Mouse (Mus musculus): ENCODE measurements around the gene Odf3l2. TPM values are rescaled to one million over a fixed set of nuclear protein-coding genes. Genes with fewer than 3 reads are reported as not detected.

The Odf3l2 gene
- polyA plus RNA-seq, 1 experiment = not detected

- H3K27ac ChIP-seq (ENCODE audit: insufficient read depth, low read depth, low read length) = no peak overlapping the region
- 93% methylated on average over 1 of the region's 1 CpGs for WGBS
- H3K4me3 ChIP-seq (ENCODE audit: low read depth, low read length) = no peak overlapping the region
- H3K4me1 ChIP-seq (ENCODE audit: control insufficient read depth, insufficient read depth, insufficient read length, low read length) = peaks cover 12% of the 10 kb centered on the region
- TF ChIP-seq CTCF (IDR thresholded peaks at IDR 0.05; ENCODE audit: extremely low read depth, insufficient read length, insufficient replicate concordance, low read depth, low read length) = no peak
- no peak for TF ChIP-seq POLR2A (IDR thresholded peaks at IDR 0.05; ENCODE audit: low read depth, low read length)
- no peaks in the 10 kb centered on the region for H3K27me3 ChIP-seq (ENCODE audit: control insufficient read depth, insufficient read depth, low read length)
- peaks cover 42% of the 10 kb centered on the region for H3K36me3 ChIP-seq (ENCODE audit: control insufficient read depth, insufficient read depth, low read length)
These were observed 41.2 kb upstream of the Odf3l2 start for GRCm38 (mm10) chr10:79686691-79687090.

- H3K4me3 ChIP-seq (ENCODE audit: low read depth, low read length) = no peak overlapping the region
- TF ChIP-seq CTCF (IDR thresholded peaks at IDR 0.05; ENCODE audit: extremely low read depth, insufficient read length, insufficient replicate concordance, low read depth, low read length) = no peak
- no peak for TF ChIP-seq POLR2A (IDR thresholded peaks at IDR 0.05; ENCODE audit: low read depth, low read length)
- WGBS = 91% methylated on average over 2 of the region's 2 CpGs
- H3K27ac ChIP-seq (ENCODE audit: insufficient read depth, low read depth, low read length) = no peak overlapping the region
- H3K4me1 ChIP-seq (ENCODE audit: control insufficient read depth, insufficient read depth, insufficient read length, low read length) = peaks cover 12% of the 10 kb centered on the region
- H3K27me3 ChIP-seq (ENCODE audit: control insufficient read depth, insufficient read depth, low read length) = no peaks in the 10 kb centered on the region
- H3K36me3 ChIP-seq (ENCODE audit: control insufficient read depth, insufficient read depth, low read length) = peaks cover 42% of the 10 kb centered on the region
These were observed 40.7 kb upstream of the Odf3l2 start for GRCm38 (mm10) chr10:79686219-79686618.

GRCm38 (mm10) chr10:79684770-79685600, 39.4 kb upstream of the Odf3l2 start:
- no peak overlapping the region for H3K4me3 ChIP-seq (ENCODE audit: low read depth, low read length)
- no peak for TF ChIP-seq POLR2A (IDR thresholded peaks at IDR 0.05; ENCODE audit: low read depth, low read length)
- TF ChIP-seq CTCF (IDR thresholded peaks at IDR 0.05; ENCODE audit: extremely low read depth, insufficient read length, insufficient replicate concordance, low read depth, low read length) = no peak
- H3K27me3 ChIP-seq (ENCODE audit: control insufficient read depth, insufficient read depth, low read length) = no peaks in the 10 kb centered on the region
- whole genome bisulfite sequencing = 93% methylated on average over 25 of the region's 25 CpGs
- H3K27ac ChIP-seq (ENCODE audit: insufficient read depth, low read depth, low read length) = no peak overlapping the region
- peaks cover 42% of the 10 kb centered on the region for H3K36me3 ChIP-seq (ENCODE audit: control insufficient read depth, insufficient read depth, low read length)
- peaks cover 21% of the 10 kb centered on the region for H3K4me1 ChIP-seq (ENCODE audit: control insufficient read depth, insufficient read depth, insufficient read length, low read length)

- 62% methylated on average over 6 of the region's 6 CpGs for WGBS
- Histone ChIP-seq H3K4me3 (ENCODE audit: low read depth, low read length) (no peak overlapping the region), H3K27ac (ENCODE audit: insufficient read depth, low read depth, low read length) (no peak overlapping the region)
These were observed 38.4 kb upstream of the Odf3l2 start for GRCm38 (mm10) chr10:79683726-79684640.

GRCm38 (mm10) chr10:79682916-79683582, 37.5 kb upstream of the Odf3l2 start:
- Histone ChIP-seq H3K4me1 (ENCODE audit: control insufficient read depth, insufficient read depth, insufficient read length, low read length) (peaks cover 21% of the 10 kb centered on the region), H3K36me3 (ENCODE audit: control insufficient read depth, insufficient read depth, low read length) (peaks cover 29% of the 10 kb centered on the region), H3K27ac (ENCODE audit: insufficient read depth, low read depth, low read length) (peak overlapping the region; percentile 28; the same call in 1 of the 2 replicates), H3K4me3 (ENCODE audit: low read depth, low read length) (peak overlapping the region; percentile 99), H3K27me3 (ENCODE audit: control insufficient read depth, insufficient read depth, low read length) (no peaks in the 10 kb centered on the region)
- WGBS = under 1% methylated on average over 10 of the region's 10 CpGs
- peak; percentile 49; the same call in 1 of the 2 replicates for TF ChIP-seq CTCF (IDR thresholded peaks at IDR 0.05; ENCODE audit: extremely low read depth, insufficient read length, insufficient replicate concordance, low read depth, low read length)
- no peak for TF ChIP-seq POLR2A (IDR thresholded peaks at IDR 0.05; ENCODE audit: low read depth, low read length)

More at GRCm38 (mm10) chr10:79683726-79684640, 38.4 kb upstream of the Odf3l2 start:
- Histone ChIP-seq H3K4me1 (ENCODE audit: control insufficient read depth, insufficient read depth, insufficient read length, low read length) (peaks cover 21% of the 10 kb centered on the region), H3K36me3 (ENCODE audit: control insufficient read depth, insufficient read depth, low read length) (peaks cover 38% of the 10 kb centered on the region), H3K27me3 (ENCODE audit: control insufficient read depth, insufficient read depth, low read length) (no peaks in the 10 kb centered on the region)
- no peak for TF ChIP-seq POLR2A (IDR thresholded peaks at IDR 0.05; ENCODE audit: low read depth, low read length)
- no peak for TF ChIP-seq CTCF (IDR thresholded peaks at IDR 0.05; ENCODE audit: extremely low read depth, insufficient read length, insufficient replicate concordance, low read depth, low read length)

- Histone ChIP-seq H3K4me1 (ENCODE audit: control insufficient read depth, insufficient read depth, insufficient read length, low read length) (peaks cover 21% of the 10 kb centered on the region), H3K4me3 (ENCODE audit: low read depth, low read length) (peak overlapping the region; percentile 99), H3K27ac (ENCODE audit: insufficient read depth, low read depth, low read length) (peak overlapping the region; percentile 66), H3K27me3 (ENCODE audit: control insufficient read depth, insufficient read depth, low read length) (no peaks in the 10 kb centered on the region), H3K36me3 (ENCODE audit: control insufficient read depth, insufficient read depth, low read length) (peaks cover 24% of the 10 kb centered on the region)
- TF ChIP-seq CTCF (IDR thresholded peaks at IDR 0.05; ENCODE audit: extremely low read depth, insufficient read length, insufficient replicate concordance, low read depth, low read length) (no peak), POLR2A (IDR thresholded peaks at IDR 0.05; ENCODE audit: low read depth, low read length) (no peak)
- under 1% methylated on average over 10 of the region's 10 CpGs for WGBS
These were observed 37.0 kb upstream of the Odf3l2 start for GRCm38 (mm10) chr10:79682551-79682915.
